Mouse (Mus musculus) kidney, adult 2 months (tissue): ENCODE measurements around the gene Sgca.

Source experiments
- CTCF ChIP-seq: fragments of 200-500 bp; conservative IDR thresholded peaks from 2 replicates; pipeline ENCODE4 v1.5.1; 2011; ENCODE audit warnings: low read depth, mild to moderate bottlenecking, control low read depth, low read length, moderate library complexity, mixed read lengths; ENCODE audit not compliant: insufficient read depth, insufficient read length
- POLR2A ChIP-seq: fragments of 200-500 bp; IDR thresholded peaks from one replicate; pipeline ENCODE4 v1.6.1; 2011; ENCODE audit warnings: low read depth, low read length, control low read depth

DNA sequence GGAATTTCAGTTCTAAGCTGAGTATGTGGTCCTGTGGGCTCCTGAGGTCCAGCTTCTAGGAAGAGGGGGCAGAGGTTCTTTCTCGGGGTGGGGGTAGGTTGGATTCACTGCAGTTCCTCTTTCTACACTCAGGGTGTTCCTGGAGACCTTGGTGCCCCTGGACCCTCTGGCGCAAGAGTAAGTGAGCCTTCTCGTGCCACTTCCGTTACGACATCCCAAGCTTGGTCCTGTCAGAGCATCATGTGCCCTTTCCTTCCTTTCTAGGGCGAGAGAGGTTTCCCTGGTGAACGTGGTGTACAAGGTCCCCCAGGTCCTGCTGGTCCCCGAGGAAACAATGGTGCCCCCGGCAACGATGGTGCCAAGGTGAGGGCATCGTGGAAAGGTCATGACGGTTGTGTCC is 30.9 kb downstream of the Sgca start:
- no peak for TF ChIP-seq POLR2A
- no peak for TF ChIP-seq CTCF
